In genomic region chr2:117951337-117951718, GRCm38 (mm10) we compare ENCODE assay signal across 18 mouse cellular contexts.
DNase-seq lines count a peak whose midpoint lies in the region; ATAC-seq lines count a peak whose summit lies in the region.
"Had no signal": no experiment of that assay in that cellular context is flagged by ENCODE, and none has a peak within 500 bp of the region (broad histone marks: within the 10 kb centered on the region; RNA-seq: fewer than 3 reads in every experiment).

No protein-coding gene starts in this region.

- H3K4me1 ChIP-seq in embryonic facial prominence, embryonic 14.5 days (ENCODE audit: control insufficient read depth, insufficient read depth, low read length): peaks cover 9% of the 10 kb centered on the region
- H3K4me1 ChIP-seq: heart, embryonic 10.5 days had no signal

- H3K27me3 ChIP-seq in embryonic facial prominence, embryonic 14.5 days (replicated peaks; ENCODE audit: control insufficient read depth, insufficient read depth, low read length): no peaks in the 10 kb centered on the region
- H3K27me3 ChIP-seq: lung, embryonic 15.5 days; megakaryocyte, embryonic 14.5 days had no signal

- DNase-seq in layer of hippocampus, adult 9-11 months: peak; percentile 30
- no peak for DNase-seq in layer of hippocampus, postnatal 25 days (ENCODE audit: extremely low spot score in 1 of 2, low spot score in 1 of 2)
- DNase-seq in embryonic facial prominence, embryonic 14.5 days (ENCODE audit: low spot score): peak; percentile 67
- DNase-seq in heart, postnatal 4 days: no peak
- DNase-seq in cerebellum, adult 11-12 months: no peak
- DNase-seq: cerebellum, adult 11 months; gastrocnemius, postnatal 10 days; heart, postnatal 36 days; kidney, postnatal 25 days; right cerebral cortex, postnatal 4 days had no signal

- no peak overlapping the region for H3K9ac ChIP-seq in embryonic facial prominence, embryonic 14.5 days (ENCODE audit: low read depth, low read length)
- H3K9ac ChIP-seq: lung, embryonic 15.5 days had no signal

- no peaks in the 10 kb centered on the region for H3K9me3 ChIP-seq in embryonic facial prominence, embryonic 14.5 days (ENCODE audit: control insufficient read depth, low read length)
- H3K9me3 ChIP-seq: heart, embryonic 10.5 days; lung, embryonic 15.5 days; megakaryocyte, embryonic 14.5 days had no signal

- no peak overlapping the region for H3K4me3 ChIP-seq in embryonic facial prominence, embryonic 14.5 days (ENCODE audit: low read depth, low read length)
- H3K4me3 ChIP-seq: heart, embryonic 10.5 days; lung, embryonic 15.5 days; megakaryocyte, embryonic 14.5 days had no signal

- H3K4me2 ChIP-seq in embryonic facial prominence, embryonic 14.5 days (ENCODE audit: low read depth, low read length): no peak overlapping the region
- H3K4me2 ChIP-seq: lung, embryonic 15.5 days had no signal

- ATAC-seq in embryonic facial prominence, embryonic 14.5 days (ENCODE audit: low read depth): peak; percentile 70; the same call in 1 of the 2 replicates
- peak; percentile 84 for ATAC-seq in megakaryocyte, adult 5-6 weeks (ENCODE audit: poor library complexity, severe bottlenecking)
- ATAC-seq in monocyte, adult 5-6 weeks (replicated peaks; ENCODE audit: insufficient number of reproducible peaks, low FRiP score, low TSS enrichment, poor library complexity, severe bottlenecking): no peak
- ATAC-seq: activated CD4-positive, CD25-positive, alpha-beta regulatory T cell, adult 4 months; CD4-positive, CD25-positive, alpha-beta regulatory T cell, adult 4 months; intestine, postnatal 0 days had no signal

- peak overlapping the region; percentile 77 for H3K27ac ChIP-seq in embryonic facial prominence, embryonic 14.5 days (replicated peaks; ENCODE audit: low read depth, low read length)
- H3K27ac ChIP-seq: heart, embryonic 10.5 days; lung, embryonic 15.5 days had no signal

- no peaks in the 10 kb centered on the region for H3K36me3 ChIP-seq in embryonic facial prominence, embryonic 14.5 days (ENCODE audit: control insufficient read depth, insufficient read depth, low read length)
- H3K36me3 ChIP-seq: heart, embryonic 10.5 days; lung, embryonic 15.5 days had no signal

- WGBS in embryonic facial prominence, embryonic 14.5 days: 10% methylated on average over 2 of the region's 2 CpGs

Comparison
In these comparisons a context has a peak if more than half of its experiments do, and no peak if none do; other contexts are left out.
1. DNase-seq: peak in layer of hippocampus, adult 9-11 months (single experiment) and embryonic facial prominence, embryonic 14.5 days (single experiment); none in layer of hippocampus, postnatal 25 days (0 of 2), heart, postnatal 4 days (single experiment) and cerebellum, adult 11-12 months (single experiment).